Mouse (Mus musculus) MEL (cell line): Measurements from ENCODE around the gene Degs2. TPM values are rescaled to one million over a fixed set of nuclear protein-coding genes. Genes with fewer than 3 reads are reported as not detected.

Source experiments
- DNase-seq: peaks from one replicate; pipeline ENCODE4 v3.0.0; 2011; ENCODE audit warnings: low read depth, low spot score
- H3K27ac ChIP-seq: 2 replicates; pipeline ENCODE4 v1.5.1; 2012; ENCODE audit warnings: low read depth, mild to moderate bottlenecking, control low read depth, low read length, moderate library complexity; ENCODE audit not compliant: control insufficient read depth
- H3K27me3 ChIP-seq, 2 experiments: fragments of 150-350 bp in 1 of 2; sonication (generic) in 1 of 2; 2 replicates each; pipeline ENCODE4 v1.6.1; 2012; ENCODE audit warnings: low read length in 2 of 2, mild to moderate bottlenecking in 2 of 2, improper control_type of control experiment in 1 of 2, moderate library complexity in 1 of 2; ENCODE audit not compliant: insufficient read depth in 2 of 2, control insufficient read depth in 1 of 2
- H3K36me3 ChIP-seq, 2 experiments: 2 replicates each; pipeline ENCODE4 v1.6.1; 2012 to 2014; ENCODE audit warnings: low read length in 2 of 2, improper control_type of control experiment in 1 of 2, inconsistent platforms in 1 of 2, mild to moderate bottlenecking in 1 of 2; ENCODE audit not compliant: insufficient read depth in 2 of 2, control insufficient read depth in 1 of 2
- H3K4me1 ChIP-seq, 2 experiments: fragments of 150-350 bp in 1 of 2; sonication (generic) in 1 of 2; 2 replicates each; pipeline ENCODE4 v1.6.1; 2012; ENCODE audit warnings: low read length in 2 of 2, improper control_type of control experiment in 1 of 2, mild to moderate bottlenecking in 1 of 2; ENCODE audit not compliant: insufficient read depth in 2 of 2, control insufficient read depth in 1 of 2
- H3K4me3 ChIP-seq, 2 experiments: fragments of 150-350 bp in 1 of 2; sonication (generic) in 1 of 2; 2 replicates each; pipeline ENCODE4 v1.5.1; 2012; ENCODE audit warnings: low read depth in 2 of 2, low read length in 2 of 2, mild to moderate bottlenecking in 2 of 2, moderate library complexity in 2 of 2, control low read depth in 1 of 2, improper control_type of control experiment in 1 of 2; ENCODE audit not compliant: control insufficient read depth in 1 of 2, insufficient read depth in 1 of 2
- H3K79me2 ChIP-seq: 2 replicates; pipeline ENCODE4 v1.6.1; 2012; ENCODE audit warnings: mild to moderate bottlenecking, low read length, moderate library complexity; ENCODE audit not compliant: control insufficient read depth, poor library complexity, insufficient read depth
- H3K9ac ChIP-seq: 2 replicates; pipeline ENCODE4 v1.6.1; 2012; ENCODE audit warnings: low read depth, mild to moderate bottlenecking, control low read depth, low read length, moderate library complexity; ENCODE audit not compliant: control insufficient read depth, poor library complexity, severe bottlenecking
- H3K9me3 ChIP-seq: fragments of 150-350 bp; sonication (generic); replicated peaks from 2 replicates; pipeline ENCODE4 v1.6.1; 2012; ENCODE audit warnings: mild to moderate bottlenecking, low read length, improper control_type of control experiment, moderate library complexity; ENCODE audit not compliant: insufficient read depth
- CHD1 ChIP-seq: IDR thresholded peaks from 2 replicates; pipeline ENCODE4 v1.6.1; 2012; ENCODE audit warnings: low read depth, mild to moderate bottlenecking, inconsistent platforms, low read length, improper control_type of control experiment
- CTCF ChIP-seq, 3 experiments: IDR thresholded peaks in 2 of 3; conservative IDR thresholded peaks in 1 of 3; 2 replicates each; pipeline ENCODE4 v1.5.1; 2011 to 2012; ENCODE audit warnings: low read length in 3 of 3, low read depth in 2 of 3, mild to moderate bottlenecking in 2 of 3, improper control_type of control experiment in 1 of 3, inconsistent platforms in 1 of 3, mixed read lengths in 1 of 3, moderate library complexity in 1 of 3; ENCODE audit not compliant: control insufficient read depth in 1 of 3, insufficient read depth in 1 of 3, poor library complexity in 1 of 3, severe bottlenecking in 1 of 3
- E2F4 ChIP-seq: IDR thresholded peaks from 2 replicates; pipeline ENCODE4 v1.6.1; 2011; ENCODE audit warnings: low read depth, low read length, improper control_type of control experiment, borderline replicate concordance
- EP300 ChIP-seq, 2 experiments: IDR thresholded peaks; 2 replicates each; pipeline ENCODE4 v1.6.1; 2011; ENCODE audit warnings: improper control_type of control experiment in 2 of 2, low read length in 2 of 2, low read depth in 1 of 2, mild to moderate bottlenecking in 1 of 2
- ETS1 ChIP-seq: IDR thresholded peaks from 2 replicates; pipeline ENCODE4 v1.6.1; 2012; ENCODE audit warnings: low read depth, mild to moderate bottlenecking, inconsistent platforms, low read length, improper control_type of control experiment, moderate library complexity
- GABPA ChIP-seq: IDR thresholded peaks from 2 replicates; pipeline ENCODE4 v1.6.1; 2012; ENCODE audit warnings: low read depth, mild to moderate bottlenecking, inconsistent platforms, low read length, improper control_type of control experiment, moderate library complexity
- HCFC1 ChIP-seq: IDR thresholded peaks from 2 replicates; pipeline ENCODE4 v1.6.1; 2012; ENCODE audit warnings: low read depth, mild to moderate bottlenecking, inconsistent platforms, low read length, improper control_type of control experiment, moderate library complexity
- KAT2A ChIP-seq: conservative IDR thresholded peaks from 2 replicates; pipeline ENCODE4 v1.6.1; 2012; ENCODE audit warnings: low read depth, low read length, improper control_type of control experiment, inconsistent platforms
- MAFK ChIP-seq: IDR thresholded peaks from 2 replicates; pipeline ENCODE4 v1.6.1; 2011; ENCODE audit warnings: low read depth, mild to moderate bottlenecking, low read length, improper control_type of control experiment, borderline replicate concordance
- MAX ChIP-seq: IDR thresholded peaks from 2 replicates; pipeline ENCODE4 v1.6.1; 2011; ENCODE audit warnings: low read length, improper control_type of control experiment
- MAZ ChIP-seq: IDR thresholded peaks from 2 replicates; pipeline ENCODE4 v1.6.1; 2012; ENCODE audit warnings: low read depth, mild to moderate bottlenecking, inconsistent platforms, low read length, improper control_type of control experiment
- MEF2A ChIP-seq: IDR thresholded peaks from 2 replicates; pipeline ENCODE4 v1.6.1; 2014; ENCODE audit warnings: low read depth, mild to moderate bottlenecking, inconsistent platforms, low read length, improper control_type of control experiment; ENCODE audit not compliant: poor library complexity, insufficient replicate concordance, severe bottlenecking; ENCODE audit errors: extremely low read depth
- MXI1 ChIP-seq: IDR thresholded peaks from 2 replicates; pipeline ENCODE4 v1.6.1; 2011; ENCODE audit warnings: mild to moderate bottlenecking, low read depth, low read length, improper control_type of control experiment
- MYB ChIP-seq: IDR thresholded peaks from 2 replicates; pipeline ENCODE4 v1.6.1; 2011; ENCODE audit warnings: mild to moderate bottlenecking, low read depth, low read length, improper control_type of control experiment
- MYC ChIP-seq: IDR thresholded peaks from 2 replicates; pipeline ENCODE4 v1.6.1; 2011; ENCODE audit warnings: low read depth, mild to moderate bottlenecking, low read length, improper control_type of control experiment, moderate library complexity
- POLR2AphosphoS2 ChIP-seq: IDR thresholded peaks from 2 replicates; pipeline ENCODE4 v1.6.1; 2011; ENCODE audit warnings: low read length, improper control_type of control experiment
- POLR2AphosphoS5 ChIP-seq: IDR thresholded peaks from 2 replicates; pipeline ENCODE4 v1.6.1; 2012; ENCODE audit warnings: low read depth, borderline replicate concordance, mild to moderate bottlenecking, inconsistent platforms, low read length, moderate library complexity, mixed read lengths
- SIN3A ChIP-seq: IDR thresholded peaks from 2 replicates; pipeline ENCODE4 v1.6.1; 2012; ENCODE audit warnings: low read length, improper control_type of control experiment, inconsistent platforms
- TAL1 ChIP-seq: IDR thresholded peaks from 2 replicates; pipeline ENCODE4 v1.6.1; 2012; ENCODE audit warnings: mild to moderate bottlenecking, inconsistent platforms, low read length, moderate library complexity, mixed read lengths
- ZC3H11A ChIP-seq: IDR thresholded peaks from 2 replicates; pipeline ENCODE4 v1.6.1; 2012; ENCODE audit warnings: low read depth, mild to moderate bottlenecking, inconsistent platforms, low read length, improper control_type of control experiment
- ZMIZ1 ChIP-seq: IDR thresholded peaks from 2 replicates; pipeline ENCODE4 v1.6.1; 2012; ENCODE audit warnings: low read depth, mild to moderate bottlenecking, inconsistent platforms, low read length, improper control_type of control experiment, moderate library complexity
- ZNF384 ChIP-seq: IDR thresholded peaks from 2 replicates; pipeline ENCODE4 v1.6.1; 2012; ENCODE audit warnings: low read depth, mild to moderate bottlenecking, inconsistent platforms, low read length, improper control_type of control experiment
- polyA plus RNA-seq, 2 experiments: library from polyadenylated mRNA; stranded (reverse) in 1 of 2; unstranded in 1 of 2; fragments of >175 nt in 1 of 2; fragments of >200 nt in 1 of 2; gene quantifications; 2 replicates each; pipeline versions ENCODE4 v1.2.1 to v1.2.4; 2012; ENCODE audit warnings: low replicate concordance in 2 of 2, low read depth in 1 of 2; ENCODE audit not compliant: insufficient read length in 2 of 2, insufficient read depth in 1 of 2, missing spikeins in 1 of 2
- total RNA-seq: library from RNA; depleted of rRNA; stranded (reverse); fragments of 300-350 nt; gene quantifications from 2 replicates; pipeline ENCODE4 v1.2.3, GENCODE M21; 2012

Degs2 gene
- total and polyA plus RNA-seq, 3 experiments = not detected

DNA sequence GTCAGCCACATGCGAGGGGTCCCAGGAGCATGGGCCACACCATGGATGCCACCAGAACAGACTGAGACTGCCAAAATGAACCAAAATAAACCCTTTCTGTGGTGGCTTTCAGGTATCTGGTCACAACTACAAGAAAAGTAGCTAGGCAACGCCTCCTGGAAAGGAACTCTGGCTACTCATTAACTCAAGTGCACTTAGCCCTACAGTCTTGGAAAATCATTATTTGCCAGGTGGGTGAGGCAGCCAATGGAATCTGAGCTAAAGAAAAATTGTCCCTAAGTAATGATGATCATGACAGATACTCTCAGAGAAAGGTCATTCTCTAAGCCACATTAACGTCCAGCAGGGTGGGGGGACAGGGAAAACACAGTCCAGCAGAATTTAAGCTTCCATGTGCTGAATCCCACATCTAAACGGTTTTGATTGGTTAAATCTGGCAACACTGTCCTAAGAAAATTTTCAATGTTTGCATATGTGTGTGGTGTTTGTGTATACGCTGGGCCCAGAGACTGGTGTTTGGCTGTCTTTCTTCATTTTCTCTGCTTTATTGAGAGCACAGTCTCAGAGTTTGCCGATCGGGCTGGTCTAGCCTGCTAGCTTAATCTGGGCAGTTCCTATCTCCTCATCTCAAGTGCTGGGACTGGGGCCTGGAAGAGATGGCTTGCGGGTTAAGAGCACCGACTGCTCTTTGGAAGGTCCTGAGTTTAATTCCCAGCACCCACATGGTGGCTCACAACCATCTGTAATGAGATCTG is 8.9 kb upstream of the Degs2 start:
- Histone ChIP-seq H3K36me3 (no peaks in the 10 kb centered on the region), H3K4me1 (no peaks in the 10 kb centered on the region), H3K27me3 (no peaks in the 10 kb centered on the region), H3K79me2 (no peaks in the 10 kb centered on the region), H3K4me3 (no peak overlapping the region), H3K9ac (no peak overlapping the region), H3K9me3 (no peaks in the 10 kb centered on the region), H3K27ac (no peak overlapping the region)
- no peak for DNase-seq
- TF ChIP-seq HCFC1 (no peak), MYC (no peak), MEF2A (no peak), E2F4 (no peak), MAFK (no peak)

GRCm38 (mm10) chr12:108709964-108710765 is 8.1 kb upstream of the Degs2 start:
- H3K4me3 ChIP-seq = no peak overlapping the region
- H3K4me1 ChIP-seq = no peaks in the 10 kb centered on the region
- no peak for DNase-seq
- H3K36me3 ChIP-seq = no peaks in the 10 kb centered on the region
- H3K27me3 ChIP-seq = no peaks in the 10 kb centered on the region
- no peak overlapping the region for H3K9ac ChIP-seq
- no peaks in the 10 kb centered on the region for H3K9me3 ChIP-seq
- TF ChIP-seq KAT2A = no peak
- no peak for TF ChIP-seq EP300 (IDR thresholded peaks at IDR 0.05; ENCODE audit: low read depth in 1 of 2, low read length in 2 of 2)
- TF ChIP-seq MXI1 = no peak
- TF ChIP-seq ETS1 = no peak
- no peak for TF ChIP-seq POLR2AphosphoS2
- TF ChIP-seq CHD1 = no peak
- TF ChIP-seq MYC = no peak
- TF ChIP-seq ZC3H11A = no peak
- TF ChIP-seq HCFC1 = no peak
- TF ChIP-seq POLR2AphosphoS5 = no peak
- no peak for TF ChIP-seq TAL1
- TF ChIP-seq MAZ = no peak
- TF ChIP-seq ZNF384 = no peak
- TF ChIP-seq GABPA = no peak
- TF ChIP-seq SIN3A = no peak
- no peak for TF ChIP-seq MEF2A
- TF ChIP-seq CTCF (IDR thresholded peaks at IDR 0.05 in 2 of 3, conservative IDR thresholded peaks at IDR 0.05 in 1 of 3; ENCODE audit: control insufficient read depth in 1 of 3, insufficient read depth in 1 of 3, low read depth in 2 of 3, low read length in 3 of 3, poor library complexity in 1 of 3, severe bottlenecking in 1 of 3) = no peak
- TF ChIP-seq ZMIZ1 = no peak
- no peak for TF ChIP-seq MAX
- TF ChIP-seq MYB = no peak
- H3K27ac ChIP-seq = no peak overlapping the region
- no peaks in the 10 kb centered on the region for H3K79me2 ChIP-seq
